Comparison of ENCODE assay signal across 28 mouse cellular contexts in the genomic region with DNA sequence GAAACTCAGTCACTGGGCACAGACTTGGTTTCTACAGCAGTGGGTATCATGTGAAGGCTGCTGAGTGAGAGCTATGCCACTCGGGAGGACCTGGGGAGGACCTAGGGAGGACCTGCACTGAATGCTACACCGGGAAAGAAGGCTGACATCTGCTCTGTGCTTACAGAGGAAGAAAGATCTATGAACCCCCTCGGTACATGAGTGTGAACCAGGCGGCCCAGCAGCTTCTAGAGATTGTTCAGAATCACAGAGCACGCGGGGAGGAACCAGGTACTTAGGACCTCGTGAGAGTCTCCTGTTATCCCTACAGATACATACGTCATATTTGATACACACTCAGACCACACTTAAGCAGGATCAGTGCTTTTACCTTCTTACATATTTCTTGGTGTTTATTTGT.
"Had no signal": no experiment of that assay in that cellular context is flagged by ENCODE, and none has a peak within 500 bp of the region (broad histone marks: within the 10 kb centered on the region; RNA-seq: fewer than 3 reads in every experiment).

No protein-coding gene starts in this region.

- DNase-seq: cerebellum, adult 2 months; cerebellum, adult 8-10 months; cerebellum, adult 9-10 months; cerebellum, adult 9-11 months; cerebellum, postnatal 10 days; cerebellum, postnatal 14 days; cerebellum, postnatal 25 days; cerebellum, postnatal 36 days; embryo, embryonic 11 days; forebrain, postnatal 0 days; gastrocnemius, adult 2 months; gastrocnemius, postnatal 10 days; gastrocnemius, postnatal 14 days; gastrocnemius, postnatal 25 days; gastrocnemius, postnatal 36 days; heart, adult 18-20 months; heart, adult 2 months had no signal

- H3K4me3 ChIP-seq: embryonic facial prominence, embryonic 10.5 days; embryonic facial prominence, embryonic 12.5 days; embryonic facial prominence, embryonic 13.5 days; embryonic facial prominence, embryonic 15.5 days; erythroblast, embryonic 14.5 days; forebrain, embryonic 10.5 days; forebrain, embryonic 12.5 days; forebrain, embryonic 13.5 days; forebrain, embryonic 15.5 days; gastrocnemius, adult 2 months; heart, adult 2 months had no signal

- H3K27ac ChIP-seq: embryonic facial prominence, embryonic 10.5 days; embryonic facial prominence, embryonic 12.5 days; embryonic facial prominence, embryonic 13.5 days; embryonic facial prominence, embryonic 15.5 days; forebrain, embryonic 12.5 days; forebrain, embryonic 13.5 days; forebrain, embryonic 15.5 days; gastrocnemius, adult 2 months; heart, adult 2 months had no signal

- H3K27me3 ChIP-seq: embryonic facial prominence, embryonic 12.5 days; embryonic facial prominence, embryonic 13.5 days; embryonic facial prominence, embryonic 15.5 days; forebrain, embryonic 12.5 days; forebrain, embryonic 13.5 days; forebrain, embryonic 15.5 days had no signal

- H3K9me3 ChIP-seq: embryonic facial prominence, embryonic 10.5 days; embryonic facial prominence, embryonic 12.5 days; embryonic facial prominence, embryonic 13.5 days; embryonic facial prominence, embryonic 15.5 days; forebrain, embryonic 10.5 days; forebrain, embryonic 12.5 days; forebrain, embryonic 13.5 days; forebrain, embryonic 15.5 days had no signal

- H3K4me1 ChIP-seq: embryonic facial prominence, embryonic 10.5 days; embryonic facial prominence, embryonic 12.5 days; embryonic facial prominence, embryonic 13.5 days; embryonic facial prominence, embryonic 15.5 days; forebrain, embryonic 12.5 days; forebrain, embryonic 13.5 days; forebrain, embryonic 15.5 days had no signal

- H3K9ac ChIP-seq: embryonic facial prominence, embryonic 12.5 days; embryonic facial prominence, embryonic 13.5 days; embryonic facial prominence, embryonic 15.5 days; forebrain, embryonic 12.5 days; forebrain, embryonic 13.5 days; forebrain, embryonic 15.5 days; forebrain, postnatal 0 days had no signal

- ATAC-seq: forebrain, embryonic 13.5 days; forebrain, embryonic 14.5 days; forebrain, embryonic 15.5 days; forebrain, embryonic 16.5 days; forebrain, postnatal 0 days had no signal

- H3K4me2 ChIP-seq: embryonic facial prominence, embryonic 12.5 days; embryonic facial prominence, embryonic 13.5 days; embryonic facial prominence, embryonic 15.5 days; forebrain, embryonic 12.5 days; forebrain, embryonic 13.5 days; forebrain, embryonic 15.5 days had no signal
